Mouse (Mus musculus): Measurements from ENCODE around the gene Txndc12. TPM values are rescaled to one million over a fixed set of nuclear protein-coding genes. Genes with fewer than 3 reads are reported as not detected.

Txndc12 gene
- total and polyA plus RNA-seq, 3 experiments, result 15.7 to 30.0 (median 29.2) TPM

DNA sequence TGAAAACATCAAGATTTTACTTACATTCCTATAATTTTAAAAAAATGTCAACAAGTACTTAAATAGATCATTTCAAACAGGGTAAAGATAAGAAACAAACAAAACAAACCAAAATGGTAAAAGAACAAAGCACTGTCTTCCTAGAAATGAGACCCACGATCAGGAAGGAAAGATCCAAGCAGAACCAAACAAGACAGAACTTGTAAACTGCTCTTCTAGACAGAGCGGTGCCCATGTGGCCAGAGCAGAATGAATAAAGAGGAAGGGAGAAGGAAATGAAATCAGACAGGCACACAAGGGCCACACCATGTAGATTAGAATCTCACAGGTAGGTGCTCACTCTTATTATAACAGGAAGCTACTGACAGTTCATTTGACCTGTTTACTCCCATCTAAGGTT lies 7.8 kb upstream of the Txndc12 start:
- DNase-seq, result no peak
- no peaks in the 10 kb centered on the region for H3K27me3 ChIP-seq (ENCODE audit: control insufficient read depth, insufficient read depth, low read length)
- peaks cover 2% of the 10 kb centered on the region; the same call in 1 of the 2 replicates for H3K79me2 ChIP-seq (replicated peaks; ENCODE audit: control insufficient read depth, insufficient read depth, low read length)
- no peak overlapping the region for H3K4me3 ChIP-seq
- H3K36me3 ChIP-seq (ENCODE audit: control insufficient read depth, insufficient read depth, low read length), result peaks cover 19% of the 10 kb centered on the region
- peaks cover under 1% of the 10 kb centered on the region for H3K4me1 ChIP-seq (ENCODE audit: control insufficient read depth, insufficient read depth, low read length)
- TF ChIP-seq EP300 (IDR thresholded peaks at IDR 0.05; ENCODE audit: insufficient read depth, low read depth, low read length) (no peak), CTCF (IDR thresholded peaks at IDR 0.05) (no peak), POLR2A (IDR thresholded peaks at IDR 0.05; ENCODE audit: insufficient read depth, low read depth, low read length) (no peak)
- intact Hi-C loops (cut with DNase I), result no loop called here
- no peak overlapping the region for H3K27ac ChIP-seq
- 76% methylated on average over 2 of the region's 2 CpGs for WGBS
- no peak overlapping the region for H3K9ac ChIP-seq (ENCODE audit: low read depth, low read length)

DNA sequence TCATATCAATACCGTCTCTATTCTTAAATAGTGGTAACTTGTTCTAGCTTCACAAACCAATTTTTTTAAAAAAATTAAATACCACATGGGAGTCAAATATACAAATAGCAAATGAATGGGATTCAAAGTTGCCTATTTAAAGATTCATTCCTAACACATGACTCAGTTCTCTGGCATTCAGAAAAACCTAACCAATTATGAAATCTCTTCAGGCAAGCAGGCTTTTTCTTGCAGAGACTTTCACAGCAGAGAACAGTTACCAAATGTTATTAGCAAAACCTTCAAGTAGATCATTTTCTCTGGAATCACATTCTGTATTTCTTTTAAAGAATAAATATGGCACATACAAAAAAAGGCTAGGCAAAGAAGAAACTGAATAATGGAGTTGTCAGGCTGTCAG lies 3.7 kb upstream of the Txndc12 start:
- H3K36me3 ChIP-seq (ENCODE audit: control insufficient read depth, insufficient read depth, low read length), result peaks cover 21% of the 10 kb centered on the region
- H3K9ac ChIP-seq (ENCODE audit: low read depth, low read length), result no peak overlapping the region
- no peaks in the 10 kb centered on the region for H3K27me3 ChIP-seq (ENCODE audit: control insufficient read depth, insufficient read depth, low read length)
- no peak for DNase-seq
- intact Hi-C loops (cut with DNase I), result loop anchor here (5.0 kb wide), 1 partner anchor 213 kb away; the partner anchor contains the start of gene Cc2d1b
- WGBS, result 71% methylated on average over 1 of the region's 1 CpGs
- peak overlapping the region; percentile 96 for H3K27ac ChIP-seq
- peaks cover 5% of the 10 kb centered on the region for H3K4me1 ChIP-seq (ENCODE audit: control insufficient read depth, insufficient read depth, low read length)
- TF ChIP-seq EP300 (IDR thresholded peaks at IDR 0.05; ENCODE audit: insufficient read depth, low read depth, low read length) (no peak), CTCF (IDR thresholded peaks at IDR 0.05) (no peak), POLR2A (IDR thresholded peaks at IDR 0.05; ENCODE audit: insufficient read depth, low read depth, low read length) (no peak)
- H3K79me2 ChIP-seq (replicated peaks; ENCODE audit: control insufficient read depth, insufficient read depth, low read length), result no peaks in the 10 kb centered on the region
- H3K4me3 ChIP-seq, result no peak overlapping the region

DNA sequence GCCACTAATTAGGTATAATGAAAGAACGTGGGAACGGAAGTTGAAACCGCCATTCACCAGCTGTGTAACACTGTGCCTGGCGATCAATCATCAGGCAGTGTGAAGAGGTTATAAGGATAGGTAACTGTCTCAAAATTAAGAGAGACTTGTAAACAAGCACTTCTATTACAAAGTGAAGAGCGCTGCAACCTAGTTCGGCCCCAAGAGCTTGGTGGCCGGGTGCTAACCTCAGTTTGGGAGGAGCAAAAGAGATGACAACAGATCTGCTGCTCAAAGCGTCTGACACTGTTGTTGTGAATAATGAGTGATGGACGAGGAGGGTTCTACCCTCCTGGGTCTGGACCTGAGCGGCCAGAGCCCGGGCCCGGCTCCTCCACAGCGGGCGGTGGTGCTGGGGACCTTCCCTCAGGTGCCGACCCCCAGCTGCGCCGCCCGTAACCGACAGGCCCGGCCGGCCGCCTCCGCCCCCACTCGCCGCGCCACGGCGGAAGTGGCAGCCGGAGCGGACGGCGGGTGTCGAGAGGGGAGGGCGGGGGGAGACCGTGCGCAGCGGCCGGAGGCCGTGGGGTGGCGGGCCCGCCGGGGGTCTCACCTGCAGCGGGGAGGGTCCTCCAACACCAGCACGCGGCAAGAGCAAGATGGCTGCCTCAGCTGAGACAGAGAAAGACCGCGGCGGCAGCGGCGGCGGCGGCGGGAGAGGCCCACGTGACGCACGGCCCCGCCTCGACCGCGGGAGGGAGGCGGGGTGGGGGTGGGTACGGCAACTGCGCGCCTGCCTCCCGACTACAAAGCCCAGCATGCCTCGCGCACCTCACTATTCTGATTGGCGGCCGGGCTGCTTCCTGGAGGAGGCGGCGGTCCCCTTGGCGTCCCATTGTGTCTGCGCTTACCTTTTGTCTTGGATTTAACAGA lies 1.2 kb upstream of the Txndc12 start, which contains the start of gene Btf3l4:
TSS of gene Btf3l4 (minus strand) at position 699 of the 912 bp plus-strand sequence.
- TF ChIP-seq EP300 (IDR thresholded peaks at IDR 0.05; ENCODE audit: insufficient read depth, low read depth, low read length) (0 out of 2 replicates have a peak, but pooled peaks have one; percentile 28), CTCF (IDR thresholded peaks at IDR 0.05) (no peak), POLR2A (IDR thresholded peaks at IDR 0.05; ENCODE audit: insufficient read depth, low read depth, low read length) (peak; percentile 54; the same call in 1 of the 2 replicates)
- intact Hi-C loops (cut with DNase I), result loop anchor here (2.0 to 5.0 kb wide), 2 partner anchors 52 to 216 kb away; partner anchors contain the start of genes Cc2d1b and Zfyve9

DNA sequence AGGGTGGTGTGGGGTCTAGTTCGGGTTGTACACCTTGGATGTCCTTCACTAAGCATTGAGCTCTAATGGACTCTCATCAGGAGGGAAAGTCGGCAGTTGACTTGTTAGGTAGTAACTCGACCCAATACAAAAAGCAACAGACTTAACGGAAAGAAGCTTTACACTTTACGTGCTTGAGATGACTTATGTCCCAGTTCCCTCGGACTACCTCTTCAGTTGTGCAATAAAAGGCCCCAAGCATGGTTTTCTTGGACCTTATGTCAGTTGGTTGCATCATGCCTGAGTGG lies 630 bp upstream of the Txndc12 start:
- WGBS, result under 1% methylated on average over 6 of the region's 6 CpGs
- intact Hi-C loops (cut with DNase I), result loop anchor here (2.0 to 5.0 kb wide), 2 partner anchors 53 to 216 kb away; partner anchors contain the start of genes Cc2d1b and Zfyve9
- no peak for TF ChIP-seq POLR2A (IDR thresholded peaks at IDR 0.05; ENCODE audit: insufficient read depth, low read depth, low read length)

More for the DNA sequence above, 1.2 kb upstream of the Txndc12 start, which contains the start of gene Btf3l4:
- no peaks in the 10 kb centered on the region for H3K27me3 ChIP-seq (ENCODE audit: control insufficient read depth, insufficient read depth, low read length)
- H3K9ac ChIP-seq (ENCODE audit: low read depth, low read length), result peak within 1 kb of the TSS; percentile 98
- no peaks in the 10 kb centered on the region for H3K79me2 ChIP-seq (replicated peaks; ENCODE audit: control insufficient read depth, insufficient read depth, low read length)
- peak within 1 kb of the TSS; percentile 96 for H3K27ac ChIP-seq
- H3K36me3 ChIP-seq (ENCODE audit: control insufficient read depth, insufficient read depth, low read length), result peaks cover 22% of the 10 kb centered on the region
- peak; percentile 92 to 94 for DNase-seq
- H3K4me3 ChIP-seq, result peak within 1 kb of the TSS; percentile 86
- H3K4me1 ChIP-seq (ENCODE audit: control insufficient read depth, insufficient read depth, low read length), result peaks cover 6% of the 10 kb centered on the region
- under 1% methylated on average over 71 of the region's 73 CpGs for WGBS

DNA sequence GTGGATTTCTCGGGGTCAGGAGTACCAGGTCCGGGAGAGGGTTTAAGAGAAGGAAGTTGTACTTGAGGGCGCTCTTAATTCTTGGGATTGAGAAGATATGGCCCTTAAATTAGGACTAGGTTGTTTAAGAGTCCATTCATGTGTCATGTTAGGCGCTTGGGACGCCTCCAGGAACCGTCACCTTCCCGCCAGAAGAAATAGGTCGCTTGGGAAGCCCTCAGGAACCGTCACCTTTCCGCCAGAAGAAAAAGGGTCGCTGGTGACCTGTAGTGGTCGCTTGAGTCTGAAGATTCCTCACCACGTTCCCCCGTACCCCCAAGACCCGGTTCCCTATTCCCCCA lies 540 bp downstream of the Txndc12 start:
- TF ChIP-seq CTCF (IDR thresholded peaks at IDR 0.05) (no peak), EP300 (IDR thresholded peaks at IDR 0.05; ENCODE audit: insufficient read depth, low read depth, low read length) (no peak), POLR2A (IDR thresholded peaks at IDR 0.05; ENCODE audit: insufficient read depth, low read depth, low read length) (no peak)
- Histone ChIP-seq H3K9ac (ENCODE audit: low read depth, low read length) (peak overlapping the region; percentile 80), H3K36me3 (ENCODE audit: control insufficient read depth, insufficient read depth, low read length) (peaks cover 24% of the 10 kb centered on the region), H3K4me3 (peak overlapping the region; percentile 86), H3K79me2 (replicated peaks; ENCODE audit: control insufficient read depth, insufficient read depth, low read length) (no peaks in the 10 kb centered on the region; the same call in 1 of the 2 replicates), H3K27me3 (ENCODE audit: control insufficient read depth, insufficient read depth, low read length) (no peaks in the 10 kb centered on the region), H3K4me1 (ENCODE audit: control insufficient read depth, insufficient read depth, low read length) (peaks cover 6% of the 10 kb centered on the region), H3K27ac (peak overlapping the region; percentile 96)
- under 1% methylated on average over 15 of the region's 15 CpGs for WGBS
- DNase-seq, result peak in 1 of 2 experiments; percentile 26
- intact Hi-C loops (cut with DNase I), result loop anchor here (1.0 to 5.0 kb wide), 2 partner anchors 12 to 218 kb away; partner anchors contain the start of genes Cc2d1b and Kti12

More for the DNA sequence above, 630 bp upstream of the Txndc12 start:
- Histone ChIP-seq H3K79me2 (replicated peaks; ENCODE audit: control insufficient read depth, insufficient read depth, low read length) (no peaks in the 10 kb centered on the region; the same call in 1 of the 2 replicates), H3K4me1 (ENCODE audit: control insufficient read depth, insufficient read depth, low read length) (peaks cover 6% of the 10 kb centered on the region), H3K9ac (ENCODE audit: low read depth, low read length) (peak overlapping the region; percentile 73), H3K36me3 (ENCODE audit: control insufficient read depth, insufficient read depth, low read length) (peaks cover 26% of the 10 kb centered on the region), H3K4me3 (peak overlapping the region; percentile 86), H3K27ac (peak overlapping the region; percentile 96), H3K27me3 (ENCODE audit: control insufficient read depth, insufficient read depth, low read length) (no peaks in the 10 kb centered on the region)
- DNase-seq, result no peak

All from heart, adult 2 months (tissue).